Mouse (Mus musculus) frontal cortex, postnatal 25 days (tissue): ENCODE results near the gene Stk40.

Experiments
- DNase-seq, 2 experiments: peaks; one replicate each; pipeline ENCODE4 v3.0.0; 2022; ENCODE audit warnings: low spot score in 2 of 2

Gene Stk40

DNA sequence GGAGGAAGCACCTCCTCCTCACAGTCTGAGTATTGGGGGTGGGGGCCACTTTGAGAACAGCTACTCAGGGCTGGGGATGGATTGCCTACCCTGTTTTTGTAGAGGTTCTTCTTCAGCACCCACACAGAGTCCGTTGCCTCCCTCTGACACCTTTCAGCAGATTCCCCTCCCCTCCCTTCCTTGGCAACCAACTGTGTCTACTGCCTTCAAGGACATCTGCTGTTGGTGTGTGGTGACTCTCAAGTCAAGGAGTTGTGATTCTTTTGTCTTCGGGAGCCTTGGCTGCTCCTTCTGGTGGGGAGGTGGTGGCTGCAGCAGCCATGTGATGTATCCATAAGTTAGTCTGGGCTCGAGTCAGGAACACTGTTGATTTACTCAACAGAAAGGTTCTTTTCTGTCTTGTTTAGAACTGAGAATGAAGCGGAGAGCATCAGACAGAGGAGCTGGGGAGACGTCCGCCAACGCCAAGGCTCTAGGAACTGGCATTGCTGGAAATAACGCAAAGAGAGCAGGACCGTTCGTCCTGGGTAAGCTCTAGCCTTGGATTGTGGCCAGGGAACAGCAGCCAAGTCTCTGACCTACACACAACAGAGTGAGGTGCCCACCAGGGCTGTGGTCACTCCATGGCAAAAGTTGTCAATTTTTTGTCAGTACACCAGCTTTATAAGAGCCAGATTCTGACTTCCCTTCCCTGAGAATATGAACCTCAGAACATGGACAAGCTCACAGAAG is 19.7 kb downstream of the Stk40 start:
- no peak for DNase-seq

DNA sequence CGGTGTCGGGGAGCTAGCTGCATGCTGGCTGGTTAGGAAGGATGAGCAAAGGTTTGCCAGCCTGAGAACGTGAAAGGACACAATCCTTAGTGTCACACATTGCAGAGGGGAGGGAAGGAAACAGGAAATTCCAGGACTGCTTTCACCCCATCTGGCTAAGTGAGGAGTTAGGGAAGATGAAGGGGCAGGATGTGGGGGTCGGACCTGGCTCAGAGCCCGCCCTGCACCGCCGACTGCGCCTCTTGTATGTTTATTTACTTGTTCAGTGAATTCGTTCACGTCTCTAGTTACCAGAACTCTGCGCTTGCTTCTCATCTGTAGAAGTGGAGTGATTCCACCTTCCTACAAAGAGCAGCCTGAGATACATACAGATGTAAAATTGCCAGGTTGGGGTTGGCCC is 26.7 kb downstream of the Stk40 start:
- no peak for DNase-seq

DNA sequence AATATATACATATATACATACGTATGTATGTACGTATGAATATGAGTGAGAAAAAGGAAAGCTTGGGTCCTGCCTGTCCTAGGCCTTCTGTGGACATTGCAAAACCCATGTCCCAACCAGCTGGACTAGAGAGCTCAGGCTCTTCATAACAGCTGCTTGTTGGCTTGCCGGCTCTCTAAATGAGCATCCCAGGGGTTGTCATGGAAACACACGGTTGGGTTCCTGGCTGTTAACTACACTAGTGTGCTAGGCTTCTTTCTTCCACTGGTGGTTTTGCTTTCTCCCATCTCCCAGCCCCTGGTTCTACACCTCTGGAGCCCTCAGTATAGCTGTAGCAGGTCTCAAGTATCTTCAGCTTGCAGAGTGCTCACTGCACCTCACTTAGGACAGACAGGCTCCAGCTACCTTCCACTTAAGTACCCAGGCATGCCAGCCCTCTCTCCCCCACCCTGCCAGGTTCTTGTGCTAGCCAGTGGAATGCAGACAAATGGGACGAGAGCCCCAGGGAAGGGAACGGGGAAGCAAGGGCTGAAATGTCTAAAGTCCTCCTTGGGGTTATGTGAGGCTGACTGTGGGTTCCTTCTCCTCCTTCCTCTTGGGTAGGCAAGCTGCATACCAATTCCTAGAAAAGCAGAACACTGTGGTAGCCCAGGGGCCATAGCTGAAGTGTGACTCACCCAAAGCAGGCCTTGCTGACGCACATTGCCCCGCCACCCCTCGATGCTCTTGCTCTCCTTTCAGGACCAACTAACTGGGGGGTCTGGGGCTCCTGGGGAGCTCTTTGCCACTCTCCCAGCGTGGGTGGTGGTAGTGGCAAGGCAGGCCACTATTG is 27.7 kb downstream of the Stk40 start:
- no peak for DNase-seq

DNA sequence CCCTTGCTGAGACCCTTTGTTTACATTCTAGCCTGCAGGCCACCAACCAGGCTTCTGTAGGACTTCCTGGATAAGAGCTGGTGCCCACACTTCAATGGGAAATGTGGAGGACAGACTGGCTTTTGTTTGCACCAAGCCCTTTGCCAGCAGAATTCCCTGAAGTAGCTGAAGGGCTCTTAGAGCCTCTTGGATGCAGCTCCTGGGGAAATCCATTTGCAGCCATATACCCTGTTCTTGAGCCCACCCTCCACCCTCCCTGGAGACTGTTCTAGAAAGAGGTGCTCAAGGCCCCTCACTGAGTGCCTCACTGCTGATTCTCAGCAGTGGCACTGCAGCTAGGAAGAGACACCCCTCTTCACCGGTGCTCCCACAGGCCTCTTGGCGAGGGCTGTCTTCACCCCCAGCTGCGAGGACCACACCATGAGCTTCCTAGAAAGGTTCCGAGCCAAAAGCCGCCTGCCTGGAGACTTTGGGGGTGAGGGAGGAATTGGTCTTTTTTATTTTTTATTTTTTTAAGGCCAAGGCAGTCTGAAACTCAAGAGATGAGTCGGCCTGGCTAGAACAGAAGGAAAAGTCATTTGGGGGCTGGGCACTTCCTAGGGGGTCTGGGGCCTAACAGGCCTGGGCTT is 29.0 kb downstream of the Stk40 start:
- no peak for DNase-seq

DNA sequence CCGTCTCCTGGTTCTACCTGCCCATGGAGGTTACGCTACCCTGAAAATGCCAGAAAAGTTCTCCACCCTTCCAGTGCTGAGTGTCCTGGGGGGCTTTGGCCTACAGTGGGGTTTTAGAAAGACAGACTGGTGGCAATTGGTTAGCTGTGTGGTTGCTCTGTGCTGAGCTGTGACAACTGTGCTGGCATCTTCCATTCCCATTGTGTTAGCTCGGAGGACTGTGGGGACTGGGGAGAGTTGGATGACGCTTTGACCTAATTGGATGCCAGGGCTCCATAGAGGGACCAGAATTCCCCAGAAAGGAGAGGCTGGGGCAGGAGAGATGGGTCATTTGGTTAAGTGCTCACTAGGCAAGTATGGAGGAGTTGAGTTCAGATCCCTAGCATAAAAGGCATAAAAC is 30.5 kb downstream of the Stk40 start:
- DNase-seq: no peak

DNA sequence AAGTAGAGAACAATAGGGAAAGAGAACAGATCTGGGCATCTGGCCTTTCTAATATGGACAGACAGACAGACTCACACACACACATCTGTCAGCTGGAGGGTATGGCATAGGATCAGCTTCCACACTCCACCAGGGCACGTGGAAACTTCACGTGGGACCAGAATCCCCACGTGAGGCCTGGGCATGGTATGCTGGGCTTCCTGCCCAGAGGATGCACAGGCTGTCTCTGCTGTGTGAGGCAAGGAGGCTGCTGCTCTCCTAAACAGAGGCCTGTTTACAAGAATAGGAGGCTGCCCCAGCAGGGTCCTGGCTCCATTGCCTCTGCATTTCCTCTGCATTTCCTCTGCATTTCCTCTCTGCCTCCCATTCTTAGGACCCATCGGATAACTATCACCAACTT is 30.9 kb downstream of the Stk40 start:
- no peak for DNase-seq

DNA sequence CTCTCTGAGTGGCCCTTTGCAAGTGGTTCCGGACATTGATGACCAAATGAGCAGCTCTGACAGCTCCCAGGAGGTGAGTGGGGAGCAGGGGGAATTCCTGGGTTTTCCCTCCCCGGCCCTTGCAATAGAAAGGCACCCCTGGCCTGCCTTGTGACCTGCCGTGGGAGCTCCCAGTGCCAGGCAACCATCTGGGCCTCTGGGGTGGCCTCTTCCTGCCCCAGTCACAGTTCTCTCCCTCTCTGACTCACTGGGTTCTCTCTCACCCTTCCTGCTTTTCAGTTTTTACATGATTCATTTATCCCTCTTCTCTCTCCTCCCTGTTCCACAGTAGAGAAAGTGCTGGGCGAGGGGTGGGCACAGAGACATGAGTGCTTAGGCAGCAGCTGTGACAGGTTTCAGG is 34.0 kb downstream of the Stk40 start:
- no peak for DNase-seq

DNA sequence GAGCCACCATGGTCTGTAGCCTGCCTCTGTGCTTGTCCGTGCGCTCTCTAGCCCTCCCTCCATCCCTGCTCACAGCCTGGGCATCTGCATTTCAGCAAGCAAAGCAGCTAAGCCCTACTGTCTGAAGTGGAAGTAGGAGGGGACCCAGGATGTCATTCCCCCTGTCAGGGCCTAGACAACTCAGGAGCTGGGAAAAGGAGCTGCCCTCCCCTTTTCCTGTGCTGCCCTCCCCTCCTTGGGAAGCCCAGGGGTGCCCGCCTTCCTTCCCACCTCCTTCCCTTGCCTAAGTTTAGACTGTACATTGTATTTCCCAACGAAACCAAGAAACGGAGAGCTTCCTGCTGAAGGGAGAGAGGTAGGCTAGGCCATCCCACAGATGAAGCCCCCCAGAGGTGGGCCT is 37.3 kb downstream of the Stk40 start:
- DNase-seq: no peak

DNA sequence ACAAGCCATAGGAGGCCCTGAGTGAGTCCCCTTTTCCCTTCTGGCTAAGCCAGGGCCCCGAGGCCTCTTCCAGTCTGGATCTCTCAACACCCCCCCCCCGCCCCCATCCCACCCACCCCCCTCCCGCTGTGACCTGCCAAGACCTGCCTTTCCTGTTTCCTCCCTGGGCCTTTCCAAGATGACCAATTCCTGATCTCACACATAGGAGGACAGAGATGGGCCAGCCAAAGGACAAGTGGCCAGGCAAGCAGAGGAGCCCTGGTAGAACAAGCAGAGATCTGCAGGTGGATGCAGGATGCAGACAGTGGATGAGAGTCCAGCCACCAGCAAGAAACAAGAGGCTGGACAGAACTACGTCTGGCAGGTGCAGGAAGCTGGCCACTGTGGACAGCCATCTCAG is 41.6 kb downstream of the Stk40 start:
- no peak for DNase-seq

DNA sequence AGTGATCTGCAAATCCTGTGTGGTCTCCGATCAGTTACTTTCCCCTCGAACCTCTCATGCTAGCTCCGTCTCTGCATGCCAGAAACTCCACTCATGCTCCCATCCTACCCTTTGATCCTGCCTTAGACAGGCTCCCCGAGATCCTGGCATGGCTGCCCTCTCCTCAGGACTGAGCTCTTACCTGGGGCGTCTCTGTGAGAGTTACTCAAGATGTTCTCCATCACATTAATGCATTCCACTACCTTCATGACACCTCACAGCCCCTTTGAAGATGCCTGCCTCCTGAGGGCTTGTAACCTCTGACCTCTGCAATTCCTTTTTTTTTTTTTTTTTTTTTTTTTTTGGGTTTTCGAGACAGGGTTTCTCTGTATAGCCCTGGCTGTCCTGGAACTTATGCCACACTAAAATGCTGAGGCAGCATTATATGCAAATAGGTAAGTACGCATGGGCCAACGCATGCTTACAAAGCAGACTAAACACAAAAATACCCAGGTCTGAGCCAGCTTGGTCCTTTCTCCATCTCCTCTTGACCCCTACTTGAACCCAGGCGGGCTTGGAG is 43.3 kb downstream of the Stk40 start:
- DNase-seq: no peak

DNA sequence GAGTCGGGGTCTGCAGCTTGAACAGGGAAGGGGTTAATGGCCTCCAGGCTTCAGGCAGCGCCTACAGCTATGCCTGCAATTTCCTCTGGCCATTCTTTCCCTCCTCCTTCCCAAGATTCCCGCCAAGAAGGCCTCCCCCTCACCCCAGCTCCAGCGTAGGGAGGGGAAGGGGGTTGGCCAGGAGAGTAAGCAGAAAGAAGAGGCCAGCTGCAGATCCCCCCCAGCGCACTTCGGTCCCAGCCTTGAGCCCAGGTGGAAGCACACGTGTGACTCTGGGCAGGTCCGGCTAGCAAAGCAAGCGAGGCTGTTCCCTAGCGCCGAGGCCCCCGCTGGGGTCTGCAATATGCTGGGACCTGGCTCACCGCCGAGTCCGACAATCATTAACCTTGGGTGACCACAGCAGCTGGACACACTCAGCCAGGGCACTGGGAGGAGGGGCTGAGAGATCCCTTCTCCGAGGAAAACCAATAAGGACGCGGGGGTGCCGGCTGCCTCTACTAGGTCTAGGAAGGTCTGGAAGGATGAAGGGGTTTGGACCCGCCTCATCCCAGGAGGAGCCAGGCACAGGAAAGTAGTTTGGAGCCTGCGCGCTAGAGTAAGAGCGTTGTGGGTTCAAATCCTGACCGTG is 43.9 kb downstream of the Stk40 start, which contains the start of gene Eva1b:
Gene Eva1b (plus strand): TSS at position 212 of the 628 bp plus-strand sequence.
- DNase-seq: no peak

DNA sequence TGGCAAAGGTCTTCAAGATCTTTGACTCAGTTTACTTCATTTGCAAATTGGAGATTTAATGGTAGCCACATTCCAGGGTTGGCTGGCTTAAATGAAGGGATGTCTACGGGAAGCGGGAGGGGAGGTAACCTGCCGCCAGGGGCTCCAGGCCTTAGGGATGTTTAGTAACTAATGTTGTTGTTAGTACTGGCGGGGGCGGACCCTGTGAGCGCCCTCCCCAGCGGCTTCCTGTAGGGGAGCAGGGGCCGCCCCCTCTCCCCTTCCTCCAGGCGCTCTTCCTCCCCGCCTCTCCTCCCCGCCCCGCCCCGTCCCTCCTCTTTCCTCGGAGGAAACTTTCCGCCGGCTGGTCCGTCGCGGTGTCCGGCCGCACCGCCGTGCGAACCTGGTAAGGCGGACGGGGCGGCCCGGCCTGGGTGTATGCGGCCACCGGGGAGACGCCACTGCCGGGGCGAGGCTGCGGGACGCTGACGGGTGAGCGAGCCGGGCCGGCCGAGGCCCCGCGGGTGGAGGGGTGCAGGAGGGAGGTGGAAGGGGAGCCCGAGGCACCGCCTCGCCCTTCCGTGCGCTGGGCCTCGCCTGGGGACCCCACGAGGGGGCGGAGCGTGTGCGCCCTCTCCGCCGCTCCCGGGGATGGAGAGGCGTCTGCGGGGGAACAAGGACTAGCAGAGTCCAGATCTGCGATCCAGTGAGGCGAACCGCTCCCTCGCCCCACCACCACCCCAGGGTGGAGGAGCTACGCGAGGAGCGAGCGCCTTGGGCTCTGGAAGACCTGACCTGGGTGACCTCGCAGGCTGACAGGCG is 44.6 kb downstream of the Stk40 start:
- DNase-seq: no peak

DNA sequence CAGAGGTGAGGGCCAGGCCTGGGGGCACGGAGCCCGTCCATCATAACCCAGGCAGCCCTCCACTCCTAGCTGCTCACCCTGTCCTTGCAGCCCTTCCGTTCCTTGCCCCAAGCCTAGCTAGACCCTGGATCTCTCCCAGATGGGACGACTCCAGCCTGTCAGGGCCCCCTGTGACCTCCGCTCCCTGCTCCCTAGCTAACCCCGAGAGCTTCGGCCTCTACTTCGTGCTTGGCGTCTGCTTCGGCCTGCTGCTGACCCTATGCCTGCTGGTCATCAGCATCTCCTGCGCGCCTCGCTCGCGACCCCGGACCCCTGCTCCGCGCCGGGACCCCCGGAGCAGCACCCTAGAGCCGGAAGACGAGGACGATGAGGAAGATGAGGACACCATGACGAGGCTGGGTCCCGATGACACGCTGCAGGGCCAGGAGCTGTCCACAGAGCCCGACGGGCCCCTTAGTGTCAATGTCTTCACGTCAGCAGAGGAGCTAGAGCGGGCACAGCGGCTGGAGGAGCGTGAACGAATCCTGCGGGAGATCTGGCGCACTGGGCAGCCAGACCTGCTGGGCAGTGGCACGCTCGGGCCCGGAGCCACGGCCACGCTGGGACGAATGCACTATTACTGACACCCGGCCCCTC is 45.4 kb downstream of the Stk40 start:
- DNase-seq: no peak

DNA sequence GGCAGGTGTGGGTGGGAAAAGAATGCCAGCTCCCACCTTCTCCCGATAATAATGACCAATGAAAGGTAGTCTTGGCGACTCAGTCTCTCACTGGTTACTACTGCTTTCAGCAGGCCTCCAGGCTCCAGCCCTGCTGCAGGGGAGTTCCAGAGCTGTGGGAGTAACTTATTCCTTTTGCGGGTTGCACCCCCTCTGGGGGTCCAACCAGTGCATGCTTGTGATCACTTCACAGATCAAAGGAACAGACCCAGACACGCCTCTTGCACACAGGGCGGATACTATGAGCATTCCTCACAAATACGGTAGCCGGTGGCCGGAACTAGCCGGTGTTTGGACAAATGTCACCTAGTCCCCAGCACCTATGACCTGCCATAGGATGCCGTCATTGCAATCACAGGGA is 46.0 kb downstream of the Stk40 start:
- no peak for DNase-seq

DNA sequence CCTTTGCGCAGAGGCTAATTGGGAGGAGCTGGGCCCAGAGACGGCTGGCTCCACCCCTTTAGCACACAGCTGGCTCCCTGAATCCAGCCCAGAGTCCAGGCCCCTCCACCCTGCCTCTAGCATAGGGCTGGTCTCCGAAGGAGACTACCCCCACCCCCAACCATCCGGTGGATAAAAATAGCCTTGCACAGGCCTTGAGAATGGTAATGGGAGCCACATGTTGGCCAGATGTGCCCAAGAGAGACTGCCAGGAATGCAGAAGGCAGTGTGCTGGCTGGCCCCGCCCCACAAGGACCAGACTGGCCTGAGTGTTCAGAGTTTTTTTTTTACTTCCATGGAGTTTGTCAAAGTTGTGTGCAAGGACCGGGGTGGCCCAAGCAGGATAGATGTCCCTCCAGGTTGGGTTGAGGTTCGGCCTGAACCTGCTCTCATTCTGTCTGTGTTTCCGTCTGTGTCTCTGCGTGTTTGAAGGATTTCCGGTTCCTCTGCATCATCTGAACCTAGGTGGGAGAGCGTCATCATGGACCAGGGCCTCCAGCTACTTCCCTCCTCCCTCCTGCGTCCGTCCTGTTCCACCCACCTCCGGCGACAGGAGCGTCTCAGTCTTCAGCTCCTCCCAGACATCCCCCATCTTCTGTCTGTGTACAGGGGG is 46.7 kb downstream of the Stk40 start:
- DNase-seq: no peak

DNA sequence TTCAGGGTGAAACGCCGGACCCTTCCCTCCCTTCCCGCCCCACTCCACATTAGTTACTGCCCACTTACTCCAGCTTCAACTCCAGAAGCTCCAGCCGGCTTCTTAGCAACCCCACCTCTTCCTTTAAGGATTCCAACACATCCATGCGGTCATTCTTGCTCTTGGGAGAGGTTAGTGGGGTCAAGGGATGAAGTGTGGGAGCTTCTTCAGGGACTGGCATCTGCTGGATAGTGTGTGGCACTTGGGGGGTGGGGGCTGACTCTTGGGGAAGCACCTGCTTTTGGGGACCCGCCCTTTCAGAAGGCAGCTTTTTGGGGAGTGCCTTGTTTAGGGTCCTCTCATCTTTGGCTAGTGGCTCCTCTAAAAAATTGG is 47.2 kb downstream of the Stk40 start:
- no peak for DNase-seq

DNA sequence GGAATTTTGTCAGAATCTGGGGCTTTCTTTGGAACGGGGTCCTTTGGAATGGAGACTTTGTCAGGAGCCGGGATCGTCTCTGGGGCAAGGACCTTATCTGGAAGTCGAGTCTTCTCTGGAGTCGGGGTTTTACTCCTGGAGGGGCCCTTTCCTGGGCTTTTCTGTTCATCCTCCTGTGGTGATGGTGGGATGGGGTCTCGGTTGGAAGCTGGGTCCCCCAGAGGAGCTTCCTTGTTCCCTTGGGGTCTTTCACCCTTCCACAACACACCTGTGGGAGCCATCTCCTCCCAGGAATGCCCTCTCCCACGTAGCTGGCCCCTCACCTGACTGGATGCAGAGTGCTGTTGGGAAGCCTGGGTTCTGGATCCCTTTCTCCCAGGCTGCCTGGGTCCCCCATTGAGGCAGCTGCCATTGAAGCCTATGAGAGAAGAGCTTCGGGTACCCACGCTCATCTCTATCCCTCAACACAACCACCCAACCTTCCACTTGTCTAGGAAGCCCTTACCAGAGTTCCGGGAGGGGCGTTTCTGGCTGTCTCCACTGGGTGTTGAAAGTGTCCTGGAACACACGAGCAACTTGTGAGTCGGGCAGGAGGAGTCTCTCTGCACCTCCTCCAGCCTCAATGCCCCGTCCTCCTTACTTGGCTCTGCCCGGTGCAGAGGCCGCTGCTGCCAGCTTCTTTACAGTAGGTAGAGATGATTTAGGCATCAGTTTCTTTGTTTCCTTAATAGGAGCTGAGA is 48.1 kb downstream of the Stk40 start:
- no peak for DNase-seq

DNA sequence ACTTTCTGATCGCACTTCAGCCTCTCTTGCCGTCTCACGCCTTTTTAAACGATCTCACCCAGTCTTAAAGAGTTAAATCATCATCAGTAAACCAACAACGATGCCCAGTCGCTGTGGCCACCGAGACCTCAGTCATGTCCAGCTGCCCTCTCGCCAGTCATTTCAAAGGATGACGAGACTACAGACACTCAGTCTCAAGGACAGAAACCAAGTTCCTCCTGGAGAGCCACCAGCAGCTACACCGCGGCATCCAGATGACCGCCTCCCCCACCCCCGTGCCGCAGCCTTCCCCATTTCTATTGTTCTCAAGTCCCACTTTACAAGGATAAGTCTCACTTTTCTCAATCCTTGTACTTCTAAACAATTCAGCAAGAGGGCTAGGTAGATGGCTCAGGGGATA is 49.1 kb downstream of the Stk40 start:
- DNase-seq: no peak

DNA sequence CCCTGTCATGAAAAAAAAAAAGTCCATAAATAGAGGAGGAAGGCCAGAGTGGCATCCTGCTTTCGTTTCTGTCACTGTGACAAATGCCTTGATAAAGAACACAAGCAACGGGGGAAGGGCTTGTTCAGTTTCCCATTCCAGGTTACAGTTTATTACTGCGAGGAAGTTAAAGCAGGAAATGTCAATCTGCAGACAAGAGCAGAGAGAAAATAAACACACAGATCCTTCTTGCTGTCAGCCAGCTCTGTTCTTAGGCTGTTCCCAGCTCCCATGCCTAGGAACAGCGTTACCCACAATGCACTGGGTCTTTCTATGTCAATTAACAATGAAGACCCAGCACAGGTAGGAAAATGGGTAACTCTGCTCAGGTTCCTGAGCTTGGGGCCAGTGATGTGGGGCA is 51.4 kb downstream of the Stk40 start:
- no peak for DNase-seq

DNA sequence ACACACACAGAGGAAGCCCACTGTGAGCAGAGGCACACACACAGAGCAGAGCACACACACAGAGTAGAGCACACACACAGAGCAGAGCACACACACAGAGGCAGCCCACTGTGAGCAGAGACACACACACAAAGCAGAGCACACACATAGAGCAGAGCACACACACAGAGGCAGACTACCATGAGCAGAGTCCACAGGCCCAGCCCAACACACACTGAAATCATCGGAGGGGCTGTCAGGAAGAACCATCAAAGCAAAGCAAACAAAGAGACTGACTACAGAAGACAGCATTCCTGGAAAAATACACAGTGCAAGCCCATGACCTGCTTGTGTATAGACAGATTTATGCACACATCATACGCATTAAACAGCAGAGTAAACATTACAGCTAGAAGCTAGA is 52.1 kb downstream of the Stk40 start:
- no peak for DNase-seq
